Mouse (Mus musculus) midbrain, embryonic 11.5 days (tissue): ENCODE results near the gene Naa20. TPM values are rescaled to one million over a fixed set of nuclear protein-coding genes. Genes with fewer than 3 reads are reported as not detected.

Experiments
- ATAC-seq: fragments of 200-750 bp; cut with Nextera tagmentation; 2 replicates; pipeline ENCODE4 v1.8.0; 2017; ENCODE audit warnings: moderate TSS enrichment, moderate library complexity; ENCODE audit not compliant: low FRiP score
- DNase-seq: peaks from one replicate; pipeline ENCODE4 v3.0.0; 2015; ENCODE audit warnings: low spot score; ENCODE audit errors: missing footprints
- H3K27ac ChIP-seq: fragments of 300-500 bp; sonication (generic); 2 replicates; pipeline ENCODE4 v1.5.1; 2014; ENCODE audit warnings: low read depth, low read length
- H3K27me3 ChIP-seq: fragments of 300-500 bp; sonication (generic); 2 replicates; pipeline ENCODE4 v1.6.1; 2014; ENCODE audit warnings: mild to moderate bottlenecking, low read length, moderate library complexity, mixed read lengths; ENCODE audit not compliant: control insufficient read depth, insufficient read depth
- H3K36me3 ChIP-seq: fragments of 300-500 bp; sonication (generic); 2 replicates; pipeline ENCODE4 v1.6.1; 2014; ENCODE audit warnings: mild to moderate bottlenecking, low read length, moderate library complexity, mixed read lengths; ENCODE audit not compliant: control insufficient read depth, insufficient read depth
- H3K4me1 ChIP-seq: fragments of 300-500 bp; sonication (generic); 2 replicates; pipeline ENCODE4 v1.6.1; 2014; ENCODE audit warnings: low read length; ENCODE audit not compliant: control insufficient read depth, insufficient read depth
- H3K4me2 ChIP-seq: fragments of 300-500 bp; sonication (generic); 2 replicates; pipeline ENCODE4 v1.6.1; 2014; ENCODE audit warnings: mild to moderate bottlenecking, moderate library complexity
- H3K4me3 ChIP-seq: fragments of 300-500 bp; sonication (generic); 2 replicates; pipeline ENCODE4 v1.5.1; 2014; ENCODE audit warnings: low read depth, low read length
- H3K9ac ChIP-seq: fragments of 300-500 bp; sonication (generic); 2 replicates; pipeline ENCODE4 v1.6.1; 2014; ENCODE audit warnings: low read length
- H3K9me3 ChIP-seq: fragments of 300-500 bp; sonication (generic); 2 replicates; pipeline ENCODE4 v1.6.1; 2016; ENCODE audit warnings: low read length; ENCODE audit not compliant: control insufficient read depth
- WGBS: fragments of 180-500 bp; shearing (Covaris S2); extraction: QIAGEN DNeasy Blood & Tissue Kit; methylation state at CpG from one replicate; pipeline ENCODE4 v1.1.7; 2014; 5-methylcytosine and 5-hydroxymethylcytosine counted together
- polyA plus RNA-seq: library from polyadenylated mRNA; unstranded; fragments of >200 nt; fragmentation: Nextera tagmentation; extraction: Ambion mirVana; gene quantifications from 2 replicates; pipeline ENCODE4 v1.2.1, GENCODE M21; 2014

Naa20 gene
- polyA plus RNA-seq = 147 and 151 TPM in 2 replicates

DNA sequence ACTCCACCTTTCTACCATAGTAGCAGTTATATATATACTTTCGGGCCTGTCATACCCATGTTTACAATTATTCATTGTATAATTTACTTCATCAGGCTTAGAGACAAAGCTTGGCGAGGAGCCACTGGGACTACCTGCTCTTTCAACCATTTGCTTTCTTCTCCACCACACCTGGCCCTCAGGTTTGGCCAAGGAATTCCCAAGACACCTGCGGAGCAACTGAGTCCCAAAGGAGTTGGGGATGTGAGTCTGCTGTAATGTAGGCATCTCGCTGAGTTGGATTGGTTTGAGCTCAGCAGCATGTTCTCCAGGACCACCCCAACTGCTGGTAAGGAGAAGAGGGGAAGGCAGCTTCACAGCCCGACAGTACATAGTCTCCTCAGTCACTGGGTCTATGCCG lies at the start of gene Naa20:
Naa20 (plus strand) TSS at position 239 of the 400 bp plus-strand sequence.
- Histone ChIP-seq H3K9ac (peak within 1 kb of the TSS; percentile 91; the same call in 1 of the 2 replicates), H3K27me3 (no peaks in the 10 kb centered on the region), H3K36me3 (no peaks in the 10 kb centered on the region), H3K4me1 (peaks cover 11% of the 10 kb centered on the region), H3K4me2 (peak within 1 kb of the TSS; percentile 34; the same call in 1 of the 2 replicates), H3K27ac (no peak within 1 kb of the TSS), H3K9me3 (no peaks in the 10 kb centered on the region), H3K4me3 (peak within 1 kb of the TSS; percentile 93; the same call in 1 of the 2 replicates)
- DNase-seq (no peak), ATAC-seq (no peak)
- 85% methylated on average over 6 of the region's 6 CpGs for WGBS

DNA sequence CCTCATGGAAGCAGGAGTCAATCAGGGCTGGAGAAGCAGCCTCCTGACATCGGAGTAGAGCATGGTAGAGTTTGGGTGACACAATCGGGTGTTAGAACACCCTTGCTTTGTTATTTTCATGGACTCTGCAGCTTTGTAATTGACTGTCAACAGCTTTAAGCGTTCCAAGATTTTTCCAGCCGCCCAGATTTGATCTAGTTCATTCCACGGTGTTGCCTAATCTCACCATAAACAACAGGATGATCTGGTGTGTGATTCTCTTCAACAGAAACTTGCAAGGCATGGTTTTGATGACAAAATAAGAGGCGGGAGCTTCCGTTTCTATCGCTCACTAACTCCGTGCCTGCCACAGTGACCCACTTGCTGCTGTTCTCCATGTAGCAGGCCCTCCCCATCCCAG lies 46.1 kb upstream of the Naa20 start:
- Histone ChIP-seq H3K36me3 (no peaks in the 10 kb centered on the region), H3K27me3 (no peaks in the 10 kb centered on the region), H3K9me3 (no peaks in the 10 kb centered on the region), H3K9ac (no peak overlapping the region), H3K4me3 (no peak overlapping the region), H3K27ac (no peak overlapping the region), H3K4me1 (peaks cover 12% of the 10 kb centered on the region), H3K4me2 (no peak overlapping the region)
- 89% methylated on average over 9 of the region's 9 CpGs for WGBS
- no peak for ATAC-seq
- peak; percentile 41 for DNase-seq

DNA sequence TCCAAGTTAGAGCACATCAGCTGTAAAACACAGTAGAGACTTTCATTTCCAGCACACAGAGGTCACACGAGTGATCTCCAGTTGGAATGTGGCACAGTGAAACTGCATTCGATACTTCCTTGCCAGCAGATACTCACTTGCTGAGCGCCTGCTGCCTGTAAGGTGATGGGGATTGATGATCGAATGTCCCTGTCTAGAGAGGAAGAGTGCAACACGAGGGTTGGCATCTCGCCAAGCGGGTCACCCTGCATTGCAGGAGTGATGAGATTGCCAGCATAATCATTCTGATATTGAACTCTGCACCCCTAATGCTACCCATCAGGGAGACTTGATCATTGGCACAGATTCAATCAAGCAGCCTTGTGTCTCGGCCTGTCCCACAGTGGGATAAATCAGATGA lies 44.0 kb upstream of the Naa20 start:
- Histone ChIP-seq H3K9ac (no peak overlapping the region), H3K4me3 (no peak overlapping the region), H3K27me3 (no peaks in the 10 kb centered on the region), H3K36me3 (no peaks in the 10 kb centered on the region), H3K4me2 (no peak overlapping the region), H3K27ac (no peak overlapping the region), H3K9me3 (no peaks in the 10 kb centered on the region), H3K4me1 (peaks cover 16% of the 10 kb centered on the region)
- ATAC-seq = no peak
- WGBS = 86% methylated on average over 8 of the region's 8 CpGs
- DNase-seq = no peak

DNA sequence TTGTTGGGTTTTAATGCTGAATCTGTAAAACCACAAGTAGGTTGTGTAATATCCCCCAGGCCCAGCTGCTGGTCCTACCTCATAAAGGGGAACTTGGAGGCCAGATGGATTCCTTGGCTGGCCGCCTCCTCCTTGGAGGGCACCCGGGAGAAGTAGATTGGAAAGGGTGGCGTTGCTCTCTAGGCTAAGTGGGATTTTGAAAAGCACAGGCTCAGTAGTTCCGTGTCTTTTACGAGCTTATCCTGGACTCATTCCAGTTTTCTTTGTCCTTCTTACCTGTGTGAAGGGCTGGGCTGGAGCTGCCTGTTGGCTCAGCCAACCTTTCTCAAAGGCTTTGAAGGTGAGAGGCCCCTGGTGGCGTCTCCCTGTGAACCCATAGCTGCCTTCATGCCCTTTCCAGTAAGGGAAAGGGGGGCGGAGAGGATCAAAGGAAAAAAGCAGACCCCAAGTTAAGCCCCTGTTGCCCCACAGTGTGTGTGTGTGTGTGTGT lies 42.4 kb upstream of the Naa20 start:
- WGBS = 63% methylated on average over 7 of the region's 7 CpGs
- no peaks in the 10 kb centered on the region for H3K9me3 ChIP-seq
- no peak overlapping the region for H3K27ac ChIP-seq
- no peak overlapping the region for H3K4me3 ChIP-seq
- no peaks in the 10 kb centered on the region for H3K27me3 ChIP-seq
- no peak for DNase-seq
- peak overlapping the region; percentile 1; the same call in 1 of the 2 replicates for H3K9ac ChIP-seq
- peaks cover 16% of the 10 kb centered on the region for H3K4me1 ChIP-seq
- H3K4me2 ChIP-seq = peak overlapping the region; percentile 50; the same call in 1 of the 2 replicates
- ATAC-seq = peak; percentile 47; the same call in 1 of the 2 replicates
- no peaks in the 10 kb centered on the region for H3K36me3 ChIP-seq

DNA sequence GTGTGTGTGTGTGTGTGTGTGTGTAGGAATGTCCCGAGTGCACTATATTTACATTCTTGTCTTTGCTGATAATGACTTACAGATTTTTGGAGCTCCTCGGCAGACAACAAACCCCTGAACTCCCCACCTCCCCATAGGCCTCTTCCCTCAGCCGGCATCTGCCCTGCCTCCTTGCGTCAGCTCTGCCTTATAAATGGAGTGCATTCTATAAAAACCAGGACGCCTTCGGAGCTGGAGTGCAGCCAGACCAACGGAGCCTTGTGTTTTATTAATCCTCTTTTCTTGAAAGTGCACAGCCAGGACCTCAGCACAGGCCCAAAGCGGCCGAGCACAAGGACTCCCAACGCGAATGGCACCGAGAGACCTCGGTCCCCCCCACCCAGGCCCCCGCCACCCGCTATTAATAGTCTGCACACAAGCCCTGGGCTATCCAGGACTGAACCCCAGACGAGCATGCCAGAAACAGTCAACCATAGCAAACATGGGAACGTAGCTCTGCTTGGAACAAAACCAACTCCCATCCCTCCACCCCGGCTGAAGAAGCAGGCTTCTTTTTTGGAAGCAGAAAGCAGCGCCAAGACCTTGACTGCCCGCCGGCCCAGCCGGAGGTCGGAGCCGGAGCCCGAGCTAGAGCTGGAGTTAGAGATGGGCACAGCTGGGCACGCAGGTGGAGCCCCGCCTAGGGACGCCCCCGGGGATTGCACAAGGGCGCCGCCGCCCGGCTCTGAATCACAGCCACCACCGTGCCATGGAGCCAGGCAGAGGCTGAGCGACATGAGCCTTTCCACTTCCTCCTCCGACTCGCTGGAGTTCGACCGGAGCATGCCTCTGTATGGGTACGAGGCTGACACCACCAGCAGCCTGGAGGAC lies 41.7 kb upstream of the Naa20 start:
- Histone ChIP-seq H3K9me3 (no peaks in the 10 kb centered on the region), H3K27ac (peak overlapping the region; percentile 64), H3K9ac (peak overlapping the region; percentile 53), H3K4me1 (peaks cover 16% of the 10 kb centered on the region), H3K4me2 (peak overlapping the region; percentile 50), H3K27me3 (no peaks in the 10 kb centered on the region), H3K4me3 (peak overlapping the region; percentile 25), H3K36me3 (no peaks in the 10 kb centered on the region)
- ATAC-seq (peak; percentile 86), DNase-seq (peak; percentile 95)
- 7% methylated on average over 40 of the region's 40 CpGs for WGBS

DNA sequence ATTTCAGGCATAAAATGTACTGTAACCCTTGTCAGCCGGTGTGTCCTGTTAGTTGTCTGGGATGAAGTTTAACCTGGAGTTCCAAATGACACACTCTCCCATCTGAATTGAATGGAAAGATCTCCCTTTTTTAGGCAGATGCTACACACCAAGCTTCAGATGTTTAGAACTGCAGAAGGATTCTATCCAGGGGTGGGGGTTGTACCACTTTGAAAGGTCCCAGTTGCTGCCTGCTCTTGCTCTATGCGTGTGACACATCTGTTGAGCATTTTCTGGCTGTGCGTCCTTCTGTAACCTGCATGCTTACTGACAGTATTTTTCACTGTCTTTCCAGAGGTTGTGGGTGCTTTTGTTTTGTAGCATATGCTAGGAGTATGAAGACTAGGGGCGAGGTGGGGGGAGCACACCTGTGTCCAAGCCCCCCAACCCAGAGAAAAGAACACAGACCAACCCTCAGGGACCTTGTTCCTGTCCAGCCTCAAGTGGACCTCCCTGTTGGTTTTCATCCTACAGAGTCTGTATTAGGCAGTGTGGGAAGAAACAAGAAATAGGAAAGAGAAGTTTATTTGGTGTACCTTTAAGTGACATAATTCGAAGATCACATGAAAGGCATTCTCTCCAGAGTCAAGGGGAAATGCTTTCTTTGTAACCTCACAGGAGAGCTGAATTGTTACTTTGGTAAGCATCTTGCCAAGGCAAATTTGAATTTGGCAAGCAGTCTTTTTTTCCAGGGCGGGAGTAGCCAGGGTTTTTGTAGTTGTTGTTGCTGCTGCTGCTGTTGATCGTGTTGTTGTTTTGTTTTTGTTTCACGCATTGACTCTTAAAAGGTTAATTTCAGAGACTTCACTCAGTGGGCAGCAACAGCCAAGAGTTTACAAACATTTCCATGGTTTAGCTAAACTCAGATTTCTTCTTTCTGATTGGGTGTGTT lies 40.4 kb upstream of the Naa20 start:
- DNase-seq (no peak), ATAC-seq (no peak)
- Histone ChIP-seq H3K4me1 (peaks cover 16% of the 10 kb centered on the region), H3K4me2 (peak overlapping the region; percentile 50; the same call in 1 of the 2 replicates), H3K27me3 (no peaks in the 10 kb centered on the region), H3K4me3 (peak overlapping the region; percentile 25; the same call in 1 of the 2 replicates), H3K36me3 (no peaks in the 10 kb centered on the region), H3K27ac (no peak overlapping the region), H3K9me3 (no peaks in the 10 kb centered on the region), H3K9ac (no peak overlapping the region)
- 68% methylated on average over 8 of the region's 8 CpGs for WGBS

DNA sequence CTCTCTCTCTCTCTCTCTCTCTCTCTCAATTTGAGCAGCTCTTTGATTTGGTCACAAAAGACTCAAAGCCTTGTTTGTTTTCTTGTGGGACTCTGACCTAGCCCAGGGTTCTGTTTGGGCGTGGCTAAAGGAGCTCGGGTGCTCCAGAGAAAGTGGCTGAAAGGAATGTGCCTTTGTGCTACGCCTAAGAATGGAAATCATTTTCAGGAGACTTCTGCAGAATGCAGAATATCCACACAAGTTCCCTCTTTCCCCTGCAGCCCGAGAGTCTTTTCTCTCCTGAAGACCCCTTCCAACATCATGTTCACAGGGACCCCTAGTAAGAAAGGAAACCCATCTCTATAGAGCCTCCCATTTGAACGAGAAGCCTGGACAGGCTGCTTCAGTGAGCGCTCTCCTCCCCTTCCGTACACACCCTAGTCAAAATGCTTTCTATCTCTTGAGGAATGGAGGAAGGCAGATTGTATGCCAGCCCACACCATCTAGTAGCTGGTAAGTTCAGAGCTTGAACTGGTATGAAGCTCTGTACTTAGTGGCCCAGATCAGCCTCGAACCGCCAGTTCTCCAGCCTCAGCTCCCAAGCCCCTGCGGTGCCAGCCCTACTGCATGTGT lies 39.6 kb upstream of the Naa20 start:
- peak; percentile 89 for DNase-seq

DNA sequence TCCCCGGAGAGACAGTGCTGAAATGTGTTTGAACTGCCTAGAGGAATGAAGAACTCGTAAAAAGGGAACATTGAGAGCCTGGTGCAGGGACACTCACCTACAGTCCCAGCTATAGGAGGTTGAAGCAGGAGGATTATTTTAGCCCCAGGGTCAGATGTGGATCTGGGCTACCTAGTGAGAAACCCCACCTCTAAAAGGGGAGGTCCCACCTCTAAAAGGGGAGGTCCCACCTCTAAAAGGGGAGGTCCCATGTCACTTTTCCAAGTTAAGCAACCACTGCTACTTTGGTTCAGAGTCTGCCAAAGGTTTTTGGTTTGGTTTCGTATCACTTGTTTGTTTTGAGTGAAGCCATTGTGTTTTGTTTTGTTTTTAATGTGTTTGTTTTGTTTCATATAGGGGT lies 36.6 kb upstream of the Naa20 start:
- Histone ChIP-seq H3K9me3 (no peaks in the 10 kb centered on the region), H3K27me3 (no peaks in the 10 kb centered on the region), H3K27ac (no peak overlapping the region), H3K4me2 (no peak overlapping the region), H3K36me3 (no peaks in the 10 kb centered on the region), H3K4me1 (peaks cover 7% of the 10 kb centered on the region), H3K9ac (no peak overlapping the region), H3K4me3 (no peak overlapping the region)
- DNase-seq (no peak), ATAC-seq (no peak)
- WGBS = 87% methylated on average over 3 of the region's 3 CpGs

More for the DNA sequence above, 39.6 kb upstream of the Naa20 start:
- Histone ChIP-seq H3K4me2 (peak overlapping the region; percentile 9; the same call in 1 of the 2 replicates), H3K27ac (no peak overlapping the region), H3K9me3 (no peaks in the 10 kb centered on the region), H3K27me3 (no peaks in the 10 kb centered on the region), H3K36me3 (no peaks in the 10 kb centered on the region), H3K4me3 (no peak overlapping the region), H3K4me1 (peaks cover 16% of the 10 kb centered on the region), H3K9ac (no peak overlapping the region)
- ATAC-seq = no peak
- 40% methylated on average over 10 of the region's 10 CpGs for WGBS
